Mouse (Mus musculus) myocyte (in vitro differentiated cells): Measurements from ENCODE around the gene Ube2j1. TPM values are rescaled to one million over a fixed set of nuclear protein-coding genes. Genes with fewer than 3 reads are reported as not detected.

ENCODE experiments used
- H3K27me3 ChIP-seq: one replicate; pipeline ENCODE4 v1.6.1; 2011; ENCODE audit not compliant: control insufficient read depth, insufficient read depth, insufficient read length
- H3K36me3 ChIP-seq: one replicate; pipeline ENCODE4 v1.6.1; 2011; ENCODE audit not compliant: control insufficient read depth, insufficient read depth
- H3K4me2 ChIP-seq: one replicate; pipeline ENCODE4 v1.6.1; 2011; ENCODE audit warnings: low read depth, control low read depth
- H3K4me3 ChIP-seq: one replicate; pipeline ENCODE4 v1.5.1; 2011; ENCODE audit warnings: mild to moderate bottlenecking, control low read depth, moderate library complexity
- H3K79me2 ChIP-seq: one replicate; pipeline ENCODE4 v1.6.1; 2011; ENCODE audit not compliant: control insufficient read depth, insufficient read depth
- H3ac ChIP-seq: one replicate; pipeline ENCODE4 v1.6.1; 2011; ENCODE audit not compliant: control insufficient read depth, insufficient read length
- CEBPB ChIP-seq: IDR thresholded peaks from 2 replicates; pipeline ENCODE4 v1.6.1; 2011; ENCODE audit warnings: mild to moderate bottlenecking, moderate library complexity; ENCODE audit not compliant: poor library complexity, insufficient read depth, severe bottlenecking
- E2F4 ChIP-seq: IDR thresholded peaks from one replicate; pipeline ENCODE4 v1.6.1; 2011; ENCODE audit warnings: mild to moderate bottlenecking, control low read depth, moderate library complexity; ENCODE audit not compliant: insufficient read depth
- MAX ChIP-seq: IDR thresholded peaks from one replicate; pipeline ENCODE4 v1.6.1; 2011; ENCODE audit warnings: low read depth, mild to moderate bottlenecking, control low read depth
- MYOD1 ChIP-seq, 3 experiments: IDR thresholded peaks; one replicate each; pipeline ENCODE4 v1.6.1; 2011; ENCODE audit warnings: control low read depth in 2 of 3, low read depth in 2 of 3, mild to moderate bottlenecking in 2 of 3, moderate library complexity in 1 of 3; ENCODE audit not compliant: insufficient read length in 2 of 3, control insufficient read depth in 1 of 3
- MYOG ChIP-seq, 3 experiments: IDR thresholded peaks; one replicate each; pipeline ENCODE4 v1.6.1; 2011; ENCODE audit warnings: control low read depth in 2 of 3, low read depth in 2 of 3, mild to moderate bottlenecking in 2 of 3; ENCODE audit not compliant: insufficient read length in 2 of 3, control insufficient read depth in 1 of 3, insufficient read depth in 1 of 3
- POLR2A ChIP-seq: IDR thresholded peaks from one replicate; pipeline ENCODE4 v1.6.1; 2011; ENCODE audit warnings: low read depth, mild to moderate bottlenecking, control low read depth, moderate library complexity; ENCODE audit not compliant: insufficient read length
- POLR2AphosphoS2 ChIP-seq: IDR thresholded peaks from one replicate; pipeline ENCODE4 v1.6.1; 2011; ENCODE audit warnings: low read depth, control low read depth; ENCODE audit not compliant: insufficient read length
- REST ChIP-seq: IDR thresholded peaks from one replicate; pipeline ENCODE4 v1.6.1; 2011; ENCODE audit warnings: mild to moderate bottlenecking, control low read depth, moderate library complexity; ENCODE audit not compliant: insufficient read depth, insufficient read length
- SRF ChIP-seq: IDR thresholded peaks from one replicate; pipeline ENCODE4 v1.6.1; 2011; ENCODE audit warnings: low read depth; ENCODE audit not compliant: control insufficient read depth, insufficient read length
- TCF12 ChIP-seq: IDR thresholded peaks from one replicate; pipeline ENCODE4 v1.6.1; 2011; ENCODE audit warnings: mild to moderate bottlenecking, control low read depth; ENCODE audit not compliant: poor library complexity, insufficient read depth, severe bottlenecking
- TCF3 ChIP-seq: IDR thresholded peaks from one replicate; pipeline ENCODE4 v1.6.1; 2011; ENCODE audit warnings: low read depth, control low read depth; ENCODE audit not compliant: insufficient read length
- USF1 ChIP-seq: IDR thresholded peaks from one replicate; pipeline ENCODE4 v1.6.1; 2011; ENCODE audit warnings: low read depth, mild to moderate bottlenecking, control low read depth, moderate library complexity
- polyA plus RNA-seq: library from polyadenylated mRNA; unstranded; fragments of >200 nt; fragmentation: generic; extraction: Trizol; gene quantifications from one replicate; pipeline ENCODE4 v1.2.1, GENCODE M21; 2012; ENCODE audit warnings: missing spikeins

Ube2j1 gene
- polyA plus RNA-seq, 1 experiment, result 31.4 TPM

DNA sequence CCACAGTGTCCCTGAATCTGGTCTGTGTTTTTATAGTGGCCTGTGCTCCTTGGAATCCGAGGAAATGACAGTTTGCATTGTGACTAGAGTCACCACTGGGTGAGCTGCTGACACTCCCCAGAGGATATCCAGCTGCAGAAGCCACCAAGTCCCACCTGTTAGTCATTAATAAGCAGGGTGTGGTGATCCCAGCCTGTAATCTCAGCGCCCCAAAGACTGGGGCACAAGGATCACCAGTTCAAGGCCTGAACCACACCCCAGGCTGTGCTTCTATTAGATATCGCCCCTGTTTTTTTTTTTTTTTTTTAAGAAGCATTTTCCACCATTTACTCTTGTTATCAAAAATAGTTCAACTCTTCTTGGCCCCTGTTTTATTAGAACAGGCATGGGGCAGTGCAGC is 44.2 kb upstream of the Ube2j1 start:
- no peak for TF ChIP-seq E2F4
- TF ChIP-seq SRF, result no peak
- no peak for TF ChIP-seq TCF3
- no peak for TF ChIP-seq USF1
- TF ChIP-seq CEBPB, result no peak
- no peak for TF ChIP-seq POLR2AphosphoS2
- peak in 1 of 3 experiments; percentile 56 for TF ChIP-seq MYOG (IDR thresholded peaks at IDR 0.05; ENCODE audit: control insufficient read depth in 1 of 3, insufficient read depth in 1 of 3, insufficient read length in 2 of 3, low read depth in 2 of 3)
- peak in 1 of 3 experiments; percentile 71 for TF ChIP-seq MYOD1 (IDR thresholded peaks at IDR 0.05; ENCODE audit: control insufficient read depth in 1 of 3, insufficient read length in 2 of 3, low read depth in 2 of 3)
- no peak for TF ChIP-seq POLR2A
- no peak for TF ChIP-seq TCF12
- no peak for TF ChIP-seq MAX
- no peaks in the 10 kb centered on the region for H3K79me2 ChIP-seq
- H3ac ChIP-seq, result no peak overlapping the region
- no peak overlapping the region for H3K4me3 ChIP-seq
- no peaks in the 10 kb centered on the region for H3K27me3 ChIP-seq
- no peak overlapping the region for H3K4me2 ChIP-seq
- no peaks in the 10 kb centered on the region for H3K36me3 ChIP-seq

DNA sequence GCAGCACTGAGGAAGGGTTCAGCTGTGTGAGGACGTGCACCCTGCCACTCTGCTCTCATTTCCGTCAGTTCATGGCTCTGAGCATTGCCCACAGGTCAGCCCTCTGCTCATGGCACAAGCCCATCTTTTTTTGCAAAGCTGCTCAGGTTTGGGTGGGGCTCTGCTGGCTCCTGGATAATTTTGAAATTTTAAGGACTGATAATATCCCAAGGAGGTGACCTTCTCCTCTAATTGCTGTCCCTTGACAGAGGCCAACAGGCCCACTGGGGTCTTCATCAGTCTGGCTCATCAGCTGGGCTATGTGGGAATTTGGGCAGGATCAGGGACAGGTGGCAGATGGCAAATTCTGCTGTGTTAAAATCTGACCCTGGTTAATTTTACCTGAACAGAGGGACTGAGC is 41.9 kb upstream of the Ube2j1 start:
- H3ac ChIP-seq, result no peak overlapping the region
- H3K79me2 ChIP-seq, result no peaks in the 10 kb centered on the region
- H3K27me3 ChIP-seq, result no peaks in the 10 kb centered on the region
- H3K4me3 ChIP-seq, result no peak overlapping the region
- H3K4me2 ChIP-seq, result no peak overlapping the region
- no peaks in the 10 kb centered on the region for H3K36me3 ChIP-seq
- TF ChIP-seq SRF (no peak), POLR2AphosphoS2 (no peak), USF1 (no peak), REST (no peak), TCF12 (no peak), MYOD1 (IDR thresholded peaks at IDR 0.05; ENCODE audit: control insufficient read depth in 1 of 3, insufficient read length in 2 of 3, low read depth in 2 of 3) (no peak), TCF3 (no peak)

- H3K4me3 ChIP-seq, result no peak overlapping the region
- TF ChIP-seq TCF12, result no peak
- no peak for TF ChIP-seq REST
- TF ChIP-seq USF1, result no peak
- no peak for TF ChIP-seq CEBPB
- no peak for TF ChIP-seq TCF3
- TF ChIP-seq E2F4, result no peak
- TF ChIP-seq MYOG (IDR thresholded peaks at IDR 0.05; ENCODE audit: control insufficient read depth in 1 of 3, insufficient read depth in 1 of 3, insufficient read length in 2 of 3, low read depth in 2 of 3), result no peak
- TF ChIP-seq POLR2A, result no peak
- TF ChIP-seq SRF, result no peak
- no peak for TF ChIP-seq MAX
- TF ChIP-seq POLR2AphosphoS2, result no peak
- no peak for TF ChIP-seq MYOD1 (IDR thresholded peaks at IDR 0.05; ENCODE audit: control insufficient read depth in 1 of 3, insufficient read length in 2 of 3, low read depth in 2 of 3)
- no peaks in the 10 kb centered on the region for H3K27me3 ChIP-seq
- H3K36me3 ChIP-seq, result no peaks in the 10 kb centered on the region
- H3ac ChIP-seq, result no peak overlapping the region
- H3K79me2 ChIP-seq, result no peaks in the 10 kb centered on the region
- H3K4me2 ChIP-seq, result no peak overlapping the region
Observed at GRCm38 (mm10) chr4:32994168-32994567, 37.0 kb upstream of the Ube2j1 start.

GRCm38 (mm10) chr4:32996083-32996482 is 35.1 kb upstream of the Ube2j1 start:
- H3K4me3 ChIP-seq, result no peak overlapping the region
- no peak overlapping the region for H3K4me2 ChIP-seq
- H3K79me2 ChIP-seq, result no peaks in the 10 kb centered on the region
- TF ChIP-seq TCF3 (no peak), SRF (no peak), POLR2A (no peak), TCF12 (no peak), CEBPB (no peak), E2F4 (no peak), REST (no peak)
- no peak overlapping the region for H3ac ChIP-seq
- H3K36me3 ChIP-seq, result no peaks in the 10 kb centered on the region
- H3K27me3 ChIP-seq, result no peaks in the 10 kb centered on the region

GRCm38 (mm10) chr4:32997571-32997970 is 33.6 kb upstream of the Ube2j1 start:
- H3K4me2 ChIP-seq, result no peak overlapping the region
- H3K27me3 ChIP-seq, result no peaks in the 10 kb centered on the region
- H3ac ChIP-seq, result no peak overlapping the region
- no peak overlapping the region for H3K4me3 ChIP-seq
- H3K36me3 ChIP-seq, result no peaks in the 10 kb centered on the region
- TF ChIP-seq POLR2AphosphoS2 (no peak), TCF3 (no peak), SRF (no peak)
- no peaks in the 10 kb centered on the region for H3K79me2 ChIP-seq
